Mouse (Mus musculus) adrenal gland, adult 18-20 months (tissue): ENCODE measurements around the gene H2-Ab1. TPM values are rescaled to one million over a fixed set of nuclear protein-coding genes. Genes with fewer than 3 reads are reported as not detected.
"Not testable (repeated sequence)": the region's sequence is repeated elsewhere in the genome, so short reads cannot be mapped to it uniquely, and the experiment has no call there.

ENCODE experiments used
- DNase-seq, 2 experiments: peaks; one replicate each; pipeline ENCODE4 v3.0.0; 2021 to 2022; ENCODE audit warnings: low spot score in 2 of 2
- total RNA-seq, 2 experiments: library from RNA; stranded (reverse); gene quantifications; 1 replicate in 1 of 2; 2 replicates in 1 of 2; pipeline ENCODE4 v1.2.3; 2021

H2-Ab1 gene
- total RNA-seq, 2 experiments from 2014 or later, result 90.9 to 173 TPM

DNA sequence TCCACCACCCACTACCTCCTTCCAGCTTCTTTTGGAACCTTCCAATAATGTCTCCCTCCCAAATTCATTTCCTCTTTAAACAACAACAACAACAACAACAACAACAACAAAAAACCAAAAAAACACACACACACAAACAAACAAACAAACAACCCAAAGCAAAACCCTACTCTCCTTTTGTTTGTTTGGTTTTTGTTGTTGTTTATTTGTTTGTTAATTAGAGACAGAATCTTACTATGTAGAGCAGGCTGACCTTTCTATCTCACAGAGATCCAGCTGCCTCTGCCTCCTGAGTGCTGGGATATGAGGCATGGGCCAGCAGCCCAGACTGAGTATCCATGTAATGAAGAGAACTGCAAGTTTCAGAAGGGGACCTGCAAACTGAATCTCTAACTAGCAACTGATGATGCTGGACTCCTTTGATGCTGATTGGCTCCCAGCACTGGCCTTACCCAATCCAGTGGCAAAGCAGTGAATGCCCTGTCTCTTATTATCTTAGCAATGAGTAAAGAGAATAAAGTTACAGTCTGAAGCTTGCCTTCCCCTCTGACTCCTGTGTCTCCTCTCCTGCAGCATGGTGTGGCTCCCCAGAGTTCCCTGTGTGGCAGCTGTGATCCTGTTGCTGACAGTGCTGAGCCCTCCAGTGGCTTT lies 48.0 kb downstream of the H2-Ab1 start, which contains the start of gene H2-Eb1:
Gene H2-Eb1 (plus strand): TSS at position 488 of the 651 bp plus-strand sequence.
- DNase-seq, result peak; percentile 71 to 75

DNA sequence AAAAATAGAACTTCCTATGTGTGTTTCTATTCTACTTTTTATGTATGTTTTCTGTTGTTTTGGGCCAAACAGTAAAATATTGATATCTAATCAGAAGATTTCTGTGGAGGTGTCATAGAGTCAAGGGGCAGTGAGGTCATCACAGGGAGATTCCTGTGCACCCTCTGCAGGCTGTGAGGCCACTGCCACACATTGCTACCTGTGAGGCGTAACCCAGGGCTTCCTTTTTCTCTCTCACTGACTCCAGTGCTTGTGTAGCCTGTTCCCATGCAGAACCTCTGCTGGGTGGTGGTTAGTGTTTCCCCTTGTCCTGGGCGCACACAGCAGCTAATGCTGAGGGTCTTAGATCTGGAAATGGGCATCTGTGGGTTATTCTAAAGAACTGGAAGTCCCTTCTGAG lies 48.9 kb downstream of the H2-Ab1 start:
- no peak for DNase-seq

DNA sequence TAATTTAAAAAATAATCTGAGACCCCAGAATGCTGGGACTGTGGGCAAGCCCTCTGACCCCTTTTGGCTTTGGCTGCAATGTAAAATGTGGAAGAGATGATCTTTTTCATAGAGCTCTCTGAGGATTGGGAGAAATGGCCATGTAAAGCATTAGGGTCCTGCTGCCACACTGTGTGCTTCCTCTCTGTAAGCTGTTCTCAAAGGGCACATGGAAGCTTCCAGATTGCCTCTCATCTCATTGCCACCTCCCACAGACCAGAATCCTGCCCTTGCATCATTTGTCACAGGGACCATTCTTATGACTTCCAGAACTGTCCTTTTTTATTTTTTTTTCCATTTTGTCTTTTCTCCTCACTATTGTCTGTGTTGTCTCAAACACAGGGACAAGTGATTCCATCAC lies 49.7 kb downstream of the H2-Ab1 start:
- no peak for DNase-seq

DNA sequence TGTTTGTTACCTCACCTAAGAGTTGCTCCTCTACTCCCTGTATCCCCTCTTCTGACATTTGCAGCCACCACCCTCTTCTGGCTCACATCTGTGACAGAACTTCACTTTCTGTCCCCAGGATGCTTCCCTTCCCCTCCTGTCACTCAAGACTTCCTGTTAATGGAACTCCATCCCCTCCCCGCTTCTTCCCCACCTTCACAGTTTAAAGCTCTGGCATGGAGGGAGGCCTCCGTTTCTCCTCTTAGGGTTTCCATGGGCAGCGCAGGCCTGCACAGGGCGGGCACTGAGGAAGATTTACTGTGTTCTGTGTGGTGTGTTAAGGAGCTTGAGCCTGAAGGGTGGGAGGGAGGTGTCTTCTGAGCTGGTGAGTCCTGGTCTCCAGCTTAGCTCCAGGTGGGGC lies 50.7 kb downstream of the H2-Ab1 start:
- DNase-seq, result no peak

DNA sequence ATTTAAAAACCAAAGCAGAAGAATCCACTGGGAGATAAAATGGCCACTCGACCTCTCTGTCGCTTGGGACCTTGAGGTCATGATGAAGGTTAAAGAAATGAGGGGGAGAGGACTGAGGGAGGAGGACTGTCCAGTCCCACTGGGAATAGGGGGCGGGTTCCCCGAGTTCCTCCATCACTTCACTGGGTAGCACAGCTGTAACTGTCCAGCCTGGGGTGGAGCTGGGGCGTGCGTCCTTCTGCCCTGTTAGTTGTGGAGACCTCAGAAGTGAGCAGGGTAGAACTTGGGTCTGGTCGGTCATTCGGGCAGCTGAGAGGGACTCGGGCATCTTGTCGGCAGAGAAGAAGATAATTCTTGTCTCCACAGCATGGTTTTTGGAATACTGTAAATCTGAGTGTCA lies 51.7 kb downstream of the H2-Ab1 start:
- no peak for DNase-seq

DNA sequence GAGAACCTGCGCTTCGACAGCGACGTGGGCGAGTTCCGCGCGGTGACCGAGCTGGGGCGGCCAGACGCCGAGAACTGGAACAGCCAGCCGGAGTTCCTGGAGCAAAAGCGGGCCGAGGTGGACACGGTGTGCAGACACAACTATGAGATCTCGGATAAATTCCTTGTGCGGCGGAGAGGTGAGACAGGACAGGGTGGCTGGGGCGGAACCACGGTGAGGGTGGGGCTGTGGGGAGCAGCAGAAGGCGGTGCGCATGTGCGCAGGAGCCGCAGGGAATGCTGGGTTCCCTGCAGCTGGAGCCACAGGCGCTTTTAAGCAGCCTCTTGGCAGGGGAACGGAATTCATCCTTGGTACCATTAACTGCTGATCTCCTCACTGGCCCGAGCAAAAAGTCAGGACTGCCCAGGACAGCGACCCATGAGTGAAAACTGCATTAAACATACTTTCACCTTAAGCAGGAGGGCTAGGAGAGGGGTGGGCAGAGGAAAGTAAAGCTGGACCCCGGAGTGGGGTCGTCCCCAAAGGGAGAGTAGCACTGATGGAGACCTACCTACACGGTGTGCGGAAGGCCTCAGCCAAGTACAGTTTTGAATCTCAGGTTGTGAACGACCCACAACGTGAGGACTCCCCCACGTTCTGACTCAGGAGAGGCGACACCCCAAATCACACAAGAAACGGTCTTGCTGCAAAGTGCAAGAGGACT lies 52.3 kb downstream of the H2-Ab1 start:
- DNase-seq, result peak; percentile 59 to 65

DNA sequence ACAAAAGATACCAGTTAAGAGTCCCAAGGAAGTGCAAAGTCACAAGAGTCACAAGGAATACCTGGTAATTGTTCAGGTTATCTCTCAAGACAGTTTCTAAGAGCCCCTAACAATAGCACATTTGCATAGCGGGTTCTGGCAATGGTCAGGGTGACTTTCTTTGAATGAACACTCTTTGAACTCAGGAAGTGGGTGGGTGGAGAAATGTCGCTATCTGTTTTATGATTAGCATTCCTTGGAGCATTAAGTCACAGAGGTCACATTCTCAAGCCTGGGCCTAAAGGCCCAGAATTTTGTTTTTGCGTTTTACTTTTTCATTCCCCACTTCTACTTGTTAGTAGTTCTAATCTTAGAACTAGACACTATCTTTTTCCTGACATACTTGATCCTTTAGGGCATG lies 53.0 kb downstream of the H2-Ab1 start:
- DNase-seq, result not testable (repeated sequence)

DNA sequence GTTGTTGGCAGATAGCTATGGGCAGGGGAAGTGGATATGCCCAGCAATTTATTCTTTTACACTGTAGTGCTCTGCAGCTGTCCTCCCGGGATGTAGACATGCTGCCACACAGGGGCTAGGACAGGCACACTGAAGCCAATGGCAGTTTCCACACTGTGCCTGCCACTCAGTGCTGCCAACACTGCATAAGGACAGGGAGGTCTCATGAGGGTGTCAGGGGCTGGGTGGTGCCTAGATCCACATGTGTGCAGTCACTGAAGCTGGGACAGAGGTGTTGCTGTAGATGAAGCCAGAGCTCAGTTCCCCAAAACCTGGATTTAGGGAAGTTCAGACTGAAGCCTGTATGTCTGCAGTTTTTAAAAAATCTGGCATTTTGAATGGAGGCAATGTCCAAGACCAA lies 54.7 kb downstream of the H2-Ab1 start:
- DNase-seq, result no peak

DNA sequence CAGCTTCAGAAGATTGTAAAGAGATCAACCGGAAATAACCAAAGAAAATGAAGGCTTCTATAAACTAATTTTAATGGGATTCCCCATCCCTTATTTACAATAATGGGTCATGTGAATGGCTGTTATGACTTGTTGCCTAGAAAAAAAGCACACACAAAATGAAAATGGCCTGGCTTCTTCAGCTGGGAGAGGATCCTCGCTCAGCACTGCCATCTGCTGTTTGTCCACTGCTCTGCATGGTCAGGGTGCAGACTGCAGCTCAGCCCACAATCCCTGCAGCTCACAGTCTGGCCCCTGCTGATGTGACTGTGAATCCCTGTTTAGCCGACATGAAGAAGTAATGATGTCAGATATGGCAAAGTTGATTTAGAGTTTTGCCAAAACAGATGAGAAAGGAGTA lies 55.9 kb downstream of the H2-Ab1 start:
- peak; percentile 75 to 82 for DNase-seq

DNA sequence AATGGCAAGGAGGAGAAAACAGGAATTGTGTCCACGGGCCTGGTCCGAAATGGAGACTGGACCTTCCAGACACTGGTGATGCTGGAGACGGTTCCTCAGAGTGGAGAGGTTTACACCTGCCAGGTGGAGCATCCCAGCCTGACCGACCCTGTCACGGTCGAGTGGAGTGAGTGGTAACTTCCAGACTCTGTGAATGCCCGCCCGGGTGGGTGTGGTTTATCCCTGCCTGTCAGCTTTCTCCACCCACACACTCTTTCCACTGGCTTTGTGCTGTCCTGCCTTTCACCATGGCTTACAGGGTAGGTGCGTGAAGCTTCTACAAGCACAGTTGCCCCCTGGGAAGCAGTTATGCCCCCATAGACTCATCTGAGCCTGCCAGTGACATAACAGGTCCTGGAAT lies 56.8 kb downstream of the H2-Ab1 start:
- DNase-seq, result no peak

DNA sequence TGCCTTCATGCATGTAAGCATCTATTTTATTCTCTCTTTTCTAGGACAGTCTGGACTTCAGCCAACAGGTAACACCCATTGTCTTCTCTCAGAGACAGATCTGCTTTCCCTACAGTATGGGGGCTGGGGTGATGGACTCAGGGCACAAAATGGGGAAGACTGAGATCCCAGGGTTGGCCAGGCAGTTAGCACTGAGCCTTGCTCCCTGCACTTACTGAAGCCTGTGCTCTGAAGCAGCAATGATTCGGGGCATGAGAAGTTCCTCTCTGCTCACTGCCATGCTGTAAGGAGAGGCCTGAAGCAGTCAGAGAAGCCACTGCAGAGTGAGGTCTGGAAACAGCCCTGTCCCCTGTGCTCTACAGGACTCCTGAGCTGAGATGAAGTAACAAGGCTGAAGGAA lies 58.0 kb downstream of the H2-Ab1 start:
- no peak for DNase-seq

DNA sequence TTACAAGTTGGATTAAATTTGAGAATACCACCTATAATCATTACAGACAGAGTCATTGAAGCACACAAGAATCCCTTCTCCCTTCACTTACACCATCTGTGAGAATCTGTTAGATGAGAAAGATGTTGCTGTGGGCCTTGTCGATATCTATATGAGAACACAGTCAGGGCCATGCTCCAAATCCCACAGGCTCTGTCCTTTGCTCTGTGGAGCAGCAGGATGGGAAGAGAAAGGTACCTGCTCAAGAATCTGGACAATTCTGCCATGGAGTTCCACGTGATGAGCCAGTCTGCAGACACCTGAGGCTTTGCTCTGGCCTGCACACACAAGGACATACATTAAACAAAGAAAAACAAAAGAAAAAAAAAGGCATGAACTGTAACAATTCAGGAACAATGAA lies 59.2 kb downstream of the H2-Ab1 start:
- no peak for DNase-seq

DNA sequence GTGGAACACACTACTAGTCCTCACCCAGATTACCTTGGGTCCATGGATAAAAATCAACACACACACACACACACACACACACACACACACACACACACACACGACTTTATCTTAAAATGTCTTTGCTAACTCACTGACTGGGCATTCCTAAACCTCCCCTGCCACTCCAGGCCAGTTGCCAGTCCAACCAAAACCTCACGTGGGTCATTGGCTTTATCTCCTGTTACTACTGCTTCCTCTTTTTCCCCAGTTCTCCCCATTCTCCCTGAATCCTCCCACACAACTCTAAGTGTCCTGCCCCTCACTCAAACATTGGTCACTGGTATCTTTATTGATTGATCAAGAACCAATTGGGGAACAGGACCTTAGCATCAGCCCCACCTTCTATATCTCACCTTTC lies 59.8 kb downstream of the H2-Ab1 start:
- no peak for DNase-seq

Other genes starting within 250 kb of the H2-Ab1 start
- 10 to 100 TPM; 43.9 to 45.5 TPM for gene Ring1, start 233.0 kb upstream of the H2-Ab1 start, total RNA-seq
- gene H2-Ke6, start 229.6 kb upstream of the H2-Ab1 start, total RNA-seq, result 100 to 1,000 TPM; 246 to 274 TPM
- gene Slc39a7, start 226.0 kb upstream of the H2-Ab1 start, total RNA-seq, result 100 to 1,000 TPM; 131 to 156 TPM
- 10 to 100 TPM; 55.9 to 58.2 TPM for gene Rxrb, start 225.9 kb upstream of the H2-Ab1 start, total RNA-seq
- gene Col11a2, start 218.3 kb upstream of the H2-Ab1 start, total RNA-seq, result 1 to 10 TPM; 1.4 to 1.9 TPM
- under 1 TPM; 0.36 to 0.54 TPM for gene H2-Oa, start 165.3 kb upstream of the H2-Ab1 start, total RNA-seq
- gene H2-DMa, start 138.1 kb upstream of the H2-Ab1 start, total RNA-seq, result 10 to 100 TPM; 14.7 to 21.0 TPM
- gene Brd2, start 135.1 kb upstream of the H2-Ab1 start, total RNA-seq, result 100 to 1,000 TPM; 199 to 244 TPM
- 1 to 10 TPM; 2.0 to 3.8 TPM for gene H2-DMb2, start 114.4 kb upstream of the H2-Ab1 start, total RNA-seq
- 10 to 100 TPM in 1 of 2 experiments, 1 to 10 TPM in 1; 8.5 to 13.3 TPM for gene H2-DMb1, start 104.6 kb upstream of the H2-Ab1 start, total RNA-seq
- gene Tap1, start 70.1 kb upstream of the H2-Ab1 start, total RNA-seq, result 10 to 100 TPM; 13.8 to 24.9 TPM
- gene Psmb9, start 69.9 kb upstream of the H2-Ab1 start, total RNA-seq, result 10 to 100 TPM; 15.2 to 31.6 TPM
- gene Psmb8, start 60.0 kb upstream of the H2-Ab1 start, total RNA-seq, result 10 to 100 TPM; 36.2 to 74.2 TPM
- gene Tap2, start 54.2 kb upstream of the H2-Ab1 start, total RNA-seq, result 10 to 100 TPM; 51.6 to 60.9 TPM
- under 1 TPM; 0.40 to 0.99 TPM for gene H2-Ob, start 18.8 kb upstream of the H2-Ab1 start, total RNA-seq
- 100 to 1,000 TPM; 119 to 219 TPM for gene H2-Aa, start 30.1 kb downstream of the H2-Ab1 start, total RNA-seq
- 100 to 1,000 TPM; 134 to 220 TPM for gene H2-Eb1, start 48.2 kb downstream of the H2-Ab1 start, total RNA-seq
- not detected for gene H2-Eb2, start 68.0 kb downstream of the H2-Ab1 start, total RNA-seq
- under 1 TPM; 0.27 to 0.38 TPM for gene Btnl2, start 97.1 kb downstream of the H2-Ab1 start, total RNA-seq
- gene Btnl1, start 119.4 kb downstream of the H2-Ab1 start, total RNA-seq, result not detected
- gene BC051142, start 141.1 kb downstream of the H2-Ab1 start, total RNA-seq, result 1 to 10 TPM; 2.4 to 3.7 TPM
- gene Btnl4, start 219.6 kb downstream of the H2-Ab1 start, total RNA-seq, result not detected